Mouse (Mus musculus) E14TG2a.4 (cell line): ENCODE measurements around the gene Ccdc110.

Experiments
- CTCF ChIP-seq: conservative IDR thresholded peaks from 2 replicates; pipeline ENCODE4 v1.5.1; 2014; ENCODE audit warnings: low read length
- NANOG ChIP-seq: IDR thresholded peaks from 2 replicates; pipeline ENCODE4 v1.6.1; 2014; ENCODE audit warnings: borderline replicate concordance, low read length, mixed read lengths
- POU5F1 ChIP-seq: IDR thresholded peaks from 2 replicates; pipeline ENCODE4 v1.6.1; 2014; ENCODE audit warnings: low read length, borderline replicate concordance

- no peak for TF ChIP-seq CTCF
- TF ChIP-seq NANOG: no peak
- TF ChIP-seq POU5F1: no peak
Observed at GRCm38 (mm10) chr8:45899783-45900182, 34.6 kb upstream of the Ccdc110 start.
